Mouse (Mus musculus) MEL (cell line): ENCODE measurements at regions not wholly inside any gene's neighbourhood (a gene's known extent, or its start where the extent isn't known, plus 50 kb on each side); places are given as distances from the start of the nearest gene placed in this dataset.

Experiments
- CTCF ChIP-seq, 3 experiments: IDR thresholded peaks in 2 of 3; conservative IDR thresholded peaks in 1 of 3; 2 replicates each; pipeline ENCODE4 v1.5.1; 2011 to 2012; ENCODE audit warnings: low read length in 3 of 3, low read depth in 2 of 3, mild to moderate bottlenecking in 2 of 3, improper control_type of control experiment in 1 of 3, inconsistent platforms in 1 of 3, mixed read lengths in 1 of 3, moderate library complexity in 1 of 3; ENCODE audit not compliant: control insufficient read depth in 1 of 3, insufficient read depth in 1 of 3, poor library complexity in 1 of 3, severe bottlenecking in 1 of 3
- MEF2A ChIP-seq: IDR thresholded peaks from 2 replicates; pipeline ENCODE4 v1.6.1; 2014; ENCODE audit warnings: low read depth, mild to moderate bottlenecking, inconsistent platforms, low read length, improper control_type of control experiment; ENCODE audit not compliant: poor library complexity, insufficient replicate concordance, severe bottlenecking; ENCODE audit errors: extremely low read depth
- NRF1 ChIP-seq: IDR thresholded peaks from 2 replicates; pipeline ENCODE4 v1.6.1; 2014; ENCODE audit warnings: low read depth, mild to moderate bottlenecking, inconsistent platforms, low read length, improper control_type of control experiment, moderate library complexity; ENCODE audit not compliant: poor library complexity, insufficient read depth, severe bottlenecking
- ZKSCAN1 ChIP-seq: IDR thresholded peaks from 2 replicates; pipeline ENCODE4 v1.6.1; 2012; ENCODE audit warnings: low read depth, mild to moderate bottlenecking, inconsistent platforms, low read length, improper control_type of control experiment, moderate library complexity

DNA sequence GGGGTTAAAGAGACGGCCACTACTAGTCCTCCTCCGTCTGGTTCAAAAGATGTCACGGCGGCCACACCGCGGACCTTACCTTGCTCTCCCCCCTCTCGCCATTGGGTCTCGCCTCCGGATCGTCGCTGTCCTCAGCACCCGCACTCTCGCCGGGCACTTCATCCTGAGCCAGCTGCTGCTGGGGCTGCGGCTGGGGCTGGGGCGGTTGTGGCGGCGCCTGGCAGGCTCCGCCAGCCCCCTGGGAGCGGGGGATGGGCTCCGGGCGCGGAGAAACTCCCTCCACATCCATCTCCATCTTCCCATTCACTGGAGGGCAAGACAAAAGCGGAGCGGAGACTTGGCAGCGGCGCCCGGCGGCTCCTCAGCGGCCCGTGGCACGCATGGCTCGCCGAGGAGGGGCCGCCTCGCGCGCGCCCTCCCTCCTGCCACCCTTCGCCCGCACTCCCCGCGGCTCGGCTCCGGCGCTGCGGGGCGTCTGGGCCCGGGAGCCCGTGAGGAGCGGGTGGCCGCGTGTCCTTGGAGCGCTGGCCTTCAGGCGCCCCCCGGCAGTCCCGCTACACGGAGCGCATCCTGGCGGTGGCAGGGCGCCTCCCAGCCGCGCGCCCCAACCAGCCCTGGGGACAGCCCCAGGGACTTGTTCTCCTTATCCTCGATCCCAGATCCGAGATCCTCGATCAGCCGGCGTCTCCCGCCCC is 167.8 kb upstream of the Azi2 start:
- no peak for TF ChIP-seq CTCF (IDR thresholded peaks at IDR 0.05 in 2 of 3, conservative IDR thresholded peaks at IDR 0.05 in 1 of 3; ENCODE audit: control insufficient read depth in 1 of 3, insufficient read depth in 1 of 3, low read depth in 2 of 3, low read length in 3 of 3, poor library complexity in 1 of 3, severe bottlenecking in 1 of 3)
- no peak for TF ChIP-seq NRF1
- TF ChIP-seq MEF2A: no peak
- TF ChIP-seq ZKSCAN1: no peak
